Mouse (Mus musculus) myocyte (in vitro differentiated cells): ENCODE results near the gene Dnm2. TPM values are rescaled to one million over a fixed set of nuclear protein-coding genes. Genes with fewer than 3 reads are reported as not detected.

Experiments
- H3K27me3 ChIP-seq: one replicate; pipeline ENCODE4 v1.6.1; 2011; ENCODE audit not compliant: control insufficient read depth, insufficient read depth, insufficient read length
- H3K36me3 ChIP-seq: one replicate; pipeline ENCODE4 v1.6.1; 2011; ENCODE audit not compliant: control insufficient read depth, insufficient read depth
- H3K4me2 ChIP-seq: one replicate; pipeline ENCODE4 v1.6.1; 2011; ENCODE audit warnings: low read depth, control low read depth
- H3K4me3 ChIP-seq: one replicate; pipeline ENCODE4 v1.5.1; 2011; ENCODE audit warnings: mild to moderate bottlenecking, control low read depth, moderate library complexity
- H3K79me2 ChIP-seq: one replicate; pipeline ENCODE4 v1.6.1; 2011; ENCODE audit not compliant: control insufficient read depth, insufficient read depth
- H3ac ChIP-seq: one replicate; pipeline ENCODE4 v1.6.1; 2011; ENCODE audit not compliant: control insufficient read depth, insufficient read length
- CEBPB ChIP-seq: IDR thresholded peaks from 2 replicates; pipeline ENCODE4 v1.6.1; 2011; ENCODE audit warnings: mild to moderate bottlenecking, moderate library complexity; ENCODE audit not compliant: poor library complexity, insufficient read depth, severe bottlenecking
- E2F4 ChIP-seq: IDR thresholded peaks from one replicate; pipeline ENCODE4 v1.6.1; 2011; ENCODE audit warnings: mild to moderate bottlenecking, control low read depth, moderate library complexity; ENCODE audit not compliant: insufficient read depth
- MAX ChIP-seq: IDR thresholded peaks from one replicate; pipeline ENCODE4 v1.6.1; 2011; ENCODE audit warnings: low read depth, mild to moderate bottlenecking, control low read depth
- MYOD1 ChIP-seq, 3 experiments: IDR thresholded peaks; one replicate each; pipeline ENCODE4 v1.6.1; 2011; ENCODE audit warnings: control low read depth in 2 of 3, low read depth in 2 of 3, mild to moderate bottlenecking in 2 of 3, moderate library complexity in 1 of 3; ENCODE audit not compliant: insufficient read length in 2 of 3, control insufficient read depth in 1 of 3
- MYOG ChIP-seq, 3 experiments: IDR thresholded peaks; one replicate each; pipeline ENCODE4 v1.6.1; 2011; ENCODE audit warnings: control low read depth in 2 of 3, low read depth in 2 of 3, mild to moderate bottlenecking in 2 of 3; ENCODE audit not compliant: insufficient read length in 2 of 3, control insufficient read depth in 1 of 3, insufficient read depth in 1 of 3
- POLR2A ChIP-seq: IDR thresholded peaks from one replicate; pipeline ENCODE4 v1.6.1; 2011; ENCODE audit warnings: low read depth, mild to moderate bottlenecking, control low read depth, moderate library complexity; ENCODE audit not compliant: insufficient read length
- POLR2AphosphoS2 ChIP-seq: IDR thresholded peaks from one replicate; pipeline ENCODE4 v1.6.1; 2011; ENCODE audit warnings: low read depth, control low read depth; ENCODE audit not compliant: insufficient read length
- REST ChIP-seq: IDR thresholded peaks from one replicate; pipeline ENCODE4 v1.6.1; 2011; ENCODE audit warnings: mild to moderate bottlenecking, control low read depth, moderate library complexity; ENCODE audit not compliant: insufficient read depth, insufficient read length
- SRF ChIP-seq: IDR thresholded peaks from one replicate; pipeline ENCODE4 v1.6.1; 2011; ENCODE audit warnings: low read depth; ENCODE audit not compliant: control insufficient read depth, insufficient read length
- TCF12 ChIP-seq: IDR thresholded peaks from one replicate; pipeline ENCODE4 v1.6.1; 2011; ENCODE audit warnings: mild to moderate bottlenecking, control low read depth; ENCODE audit not compliant: poor library complexity, insufficient read depth, severe bottlenecking
- TCF3 ChIP-seq: IDR thresholded peaks from one replicate; pipeline ENCODE4 v1.6.1; 2011; ENCODE audit warnings: low read depth, control low read depth; ENCODE audit not compliant: insufficient read length
- USF1 ChIP-seq: IDR thresholded peaks from one replicate; pipeline ENCODE4 v1.6.1; 2011; ENCODE audit warnings: low read depth, mild to moderate bottlenecking, control low read depth, moderate library complexity
- polyA plus RNA-seq: library from polyadenylated mRNA; unstranded; fragments of >200 nt; fragmentation: generic; extraction: Trizol; gene quantifications from one replicate; pipeline ENCODE4 v1.2.1, GENCODE M21; 2012; ENCODE audit warnings: missing spikeins

Gene Dnm2
- polyA plus RNA-seq, 1 experiment = 157 TPM

DNA sequence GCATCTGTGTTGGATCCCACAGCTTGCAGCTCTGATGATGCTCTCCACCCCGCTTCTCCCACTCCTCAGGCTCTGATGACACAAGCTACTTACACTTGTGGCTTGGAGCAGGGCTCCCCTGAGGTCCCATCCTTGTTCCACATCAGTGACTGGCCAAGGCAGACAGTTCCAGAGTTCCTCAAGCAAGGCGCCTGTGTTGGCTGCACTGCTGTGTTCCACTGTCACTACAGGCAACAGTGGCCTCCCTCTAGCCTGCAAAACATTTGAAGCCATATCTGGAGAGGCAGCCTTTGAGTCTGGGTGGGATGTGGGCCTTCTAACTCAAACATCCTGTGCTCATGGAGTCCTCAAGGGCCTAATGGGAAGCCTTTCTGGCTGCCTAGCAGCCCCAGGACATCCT is 132.3 kb downstream of the Dnm2 start:
- Histone ChIP-seq H3K36me3 (peaks cover 3% of the 10 kb centered on the region), H3ac (no peak overlapping the region)

More for the DNA sequence above, 132.3 kb downstream of the Dnm2 start:
- TF ChIP-seq SRF (no peak), REST (no peak), TCF12 (no peak), MAX (no peak), MYOG (IDR thresholded peaks at IDR 0.05; ENCODE audit: control insufficient read depth in 1 of 3, insufficient read depth in 1 of 3, insufficient read length in 2 of 3, low read depth in 2 of 3) (no peak), USF1 (no peak), TCF3 (no peak), POLR2A (no peak), MYOD1 (IDR thresholded peaks at IDR 0.05; ENCODE audit: control insufficient read depth in 1 of 3, insufficient read length in 2 of 3, low read depth in 2 of 3) (no peak), E2F4 (no peak), POLR2AphosphoS2 (no peak), CEBPB (no peak)
- H3K79me2 ChIP-seq = peaks cover 90% of the 10 kb centered on the region
- no peak overlapping the region for H3K4me3 ChIP-seq
- no peaks in the 10 kb centered on the region for H3K27me3 ChIP-seq
- H3K4me2 ChIP-seq = no peak overlapping the region

Other genes with a start within 250 kb of the Dnm2 start
- gene Keap1, start 185.5 kb upstream of the Dnm2 start, polyA plus RNA-seq = 34.1 TPM
- gene S1pr5, start 176.5 kb upstream of the Dnm2 start, polyA plus RNA-seq = 0.22 TPM
- 39.8 TPM for gene Atg4d, start 159.6 kb upstream of the Dnm2 start, polyA plus RNA-seq
- gene Kri1, start 136.9 kb upstream of the Dnm2 start, polyA plus RNA-seq = 31.4 TPM
- gene Cdkn2d, start 133.5 kb upstream of the Dnm2 start, polyA plus RNA-seq = 53.2 TPM
- gene Ap1m2, start 112.6 kb upstream of the Dnm2 start, polyA plus RNA-seq = not detected
- gene Slc44a2, start 104.2 kb upstream of the Dnm2 start, polyA plus RNA-seq = 173 TPM
- 56.6 TPM for gene Ilf3, start 57.0 kb upstream of the Dnm2 start, polyA plus RNA-seq
- gene Qtrt1, start 13.1 kb upstream of the Dnm2 start, polyA plus RNA-seq = 55.3 TPM
- 47.3 TPM for gene Tmed1, start 85.3 kb downstream of the Dnm2 start, polyA plus RNA-seq
- 0.22 TPM for gene AB124611, start 101.3 kb downstream of the Dnm2 start, polyA plus RNA-seq
- 48.1 TPM for gene Carm1, start 122.0 kb downstream of the Dnm2 start, polyA plus RNA-seq
- gene Timm29, start 167.8 kb downstream of the Dnm2 start, polyA plus RNA-seq = 26.3 TPM
- gene Yipf2, start 167.9 kb downstream of the Dnm2 start, polyA plus RNA-seq = 13.2 TPM
- gene Smarca4, start 191.3 kb downstream of the Dnm2 start, polyA plus RNA-seq = 68.0 TPM